Mouse (Mus musculus): ENCODE measurements around the gene Ralgds.

The Ralgds gene

GRCm38 (mm10) chr2:28566545-28566944, 53.6 kb downstream of the Ralgds start:
- DNase-seq, result no peak

- peak; percentile 30 to 78 for DNase-seq
These were observed 57.0 kb downstream of the Ralgds start for GRCm38 (mm10) chr2:28569903-28570302.

GRCm38 (mm10) chr2:28575341-28575740, 62.4 kb downstream of the Ralgds start:
- no peak for DNase-seq

- peak; percentile 41 to 73 for DNase-seq
These were observed 63.9 kb downstream of the Ralgds start for GRCm38 (mm10) chr2:28576815-28577214.

GRCm38 (mm10) chr2:28578003-28578402, 65.1 kb downstream of the Ralgds start:
- peak in 1 of 2 experiments; percentile 43 for DNase-seq

GRCm38 (mm10) chr2:28582647-28583353, 69.9 kb downstream of the Ralgds start:
- peak; percentile 92 for DNase-seq

- no peak for DNase-seq
These were observed 70.7 kb downstream of the Ralgds start, which contains the start of gene Gtf3c5 for GRCm38 (mm10) chr2:28583651-28584050. Gene Gtf3c5 (minus strand): TSS chr2:28583751.

GRCm38 (mm10) chr2:28585043-28585571, 72.2 kb downstream of the Ralgds start:
- peak; percentile 69 to 84 for DNase-seq

GRCm38 (mm10) chr2:28585730-28586129, 72.8 kb downstream of the Ralgds start:
- DNase-seq, result no peak

GRCm38 (mm10) chr2:28588574-28588973, 75.6 kb downstream of the Ralgds start:
- no peak for DNase-seq

- DNase-seq, result no peak
These were observed 78.6 kb downstream of the Ralgds start for GRCm38 (mm10) chr2:28591479-28591878.

GRCm38 (mm10) chr2:28592809-28593208, 79.9 kb downstream of the Ralgds start:
- peak; percentile 51 to 77 for DNase-seq

GRCm38 (mm10) chr2:28596021-28596420, 83.1 kb downstream of the Ralgds start:
- DNase-seq, result no peak

- no peak for DNase-seq
These were observed 84.1 kb downstream of the Ralgds start for GRCm38 (mm10) chr2:28596998-28597397.

GRCm38 (mm10) chr2:28597733-28598547, 85.0 kb downstream of the Ralgds start:
- no peak for DNase-seq

- no peak for DNase-seq
These were observed 86.0 kb downstream of the Ralgds start for GRCm38 (mm10) chr2:28598692-28599568.

GRCm38 (mm10) chr2:28599569-28599900, 86.6 kb downstream of the Ralgds start:
- DNase-seq, result no peak

GRCm38 (mm10) chr2:28601720-28602590, 89.0 kb downstream of the Ralgds start:
- no peak for DNase-seq

Measured in lung, postnatal 4 days (tissue).